Mouse (Mus musculus) megakaryocyte, embryonic 14.5 days (primary cell): ENCODE results near the gene Lamb3.

Experiments used
- FLI1 ChIP-seq: IDR thresholded peaks from 2 replicates; pipeline ENCODE4 v1.6.1; 2012; ENCODE audit warnings: low read length, inconsistent platforms, mixed read lengths
- GATA1 ChIP-seq: IDR thresholded peaks from 3 replicates; pipeline ENCODE4 v1.6.1; 2012; ENCODE audit warnings: mixed read lengths, low read length, inconsistent platforms, borderline replicate concordance

- no peak for TF ChIP-seq GATA1
- TF ChIP-seq FLI1, result no peak
Observed at GRCm38 (mm10) chr1:193289914-193290313, 82.4 kb downstream of the Lamb3 start.
